Mouse (Mus musculus) thymus, adult 2 months (tissue): ENCODE results near the gene Aspn. TPM values are rescaled to one million over a fixed set of nuclear protein-coding genes. Genes with fewer than 3 reads are reported as not detected.

Source experiments
- DNase-seq: peaks from one replicate; pipeline ENCODE4 v3.0.0; 2021
- H3K27ac ChIP-seq: fragments of 200-500 bp; 2 replicates; pipeline ENCODE4 v1.5.1; 2012; ENCODE audit warnings: low read length, control low read depth; ENCODE audit not compliant: control insufficient read depth, insufficient read depth
- H3K27me3 ChIP-seq: fragments of 200-500 bp; 2 replicates; pipeline ENCODE4 v1.6.1; 2012; ENCODE audit warnings: mild to moderate bottlenecking, low read length, moderate library complexity, mixed read lengths; ENCODE audit not compliant: control insufficient read depth, insufficient read depth
- H3K36me3 ChIP-seq: fragments of 200-500 bp; 2 replicates; pipeline ENCODE4 v1.6.1; 2012; ENCODE audit warnings: mild to moderate bottlenecking, low read length, moderate library complexity; ENCODE audit not compliant: control insufficient read depth, insufficient read depth
- H3K4me1 ChIP-seq: fragments of 200-500 bp; replicated peaks from 2 replicates; pipeline ENCODE4 v1.6.1; 2012; ENCODE audit warnings: low read length; ENCODE audit not compliant: control insufficient read depth, insufficient read depth
- H3K4me3 ChIP-seq: fragments of 200-500 bp; 2 replicates; pipeline ENCODE4 v1.5.1; 2012; ENCODE audit warnings: mild to moderate bottlenecking, low read length, control low read depth, moderate library complexity; ENCODE audit not compliant: control insufficient read depth, insufficient read depth
- CTCF ChIP-seq: fragments of 200-500 bp; IDR thresholded peaks from 2 replicates; pipeline ENCODE4 v1.5.1; 2012; ENCODE audit warnings: mild to moderate bottlenecking, control low read depth, low read length, moderate library complexity, borderline replicate concordance; ENCODE audit not compliant: control insufficient read depth, poor library complexity, insufficient read depth; ENCODE audit errors: extremely low read depth
- POLR2A ChIP-seq: fragments of 200-500 bp; IDR thresholded peaks from 2 replicates; pipeline ENCODE4 v1.6.1; 2012; ENCODE audit warnings: mild to moderate bottlenecking, low read length, control low read depth, moderate library complexity; ENCODE audit not compliant: control insufficient read depth, poor library complexity, insufficient read depth; ENCODE audit errors: extremely low read depth
- WGBS: fragments of 180-500 bp; shearing (Covaris S2); methylation state at CpG from one replicate; pipeline ENCODE4 v1.1.7; 2018; 5-methylcytosine and 5-hydroxymethylcytosine counted together
- polyA plus RNA-seq: library from polyadenylated mRNA; depleted of rRNA; stranded (reverse); fragments of >200 nt; gene quantifications from 2 replicates; pipeline ENCODE4 v1.2.3, GENCODE M21; 2012; rRNA removed

Aspn gene
- polyA plus RNA-seq, result 0.13 and 0.24 TPM in 2 replicates

DNA sequence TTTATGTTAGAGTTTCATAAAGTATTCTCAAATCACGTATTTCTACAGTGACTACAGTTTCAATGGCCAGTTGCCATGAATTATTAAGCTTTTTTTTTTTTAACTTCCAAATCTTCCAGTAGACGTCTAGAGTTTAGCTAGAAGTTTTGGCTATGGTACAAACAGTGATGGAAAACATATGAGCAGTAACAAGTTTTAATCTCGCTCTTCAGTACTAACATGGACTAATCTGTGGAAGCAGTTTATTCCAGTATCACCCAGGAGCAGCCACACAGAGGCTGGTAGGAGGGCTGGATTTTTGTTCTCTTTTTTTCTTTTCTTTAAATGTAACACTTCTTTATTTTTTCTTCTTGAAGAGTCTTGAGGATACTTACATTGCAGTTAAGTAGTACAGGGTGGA, at the start of gene Aspn:
TSS of gene Aspn (plus strand) at position 165 of the 400 bp plus-strand sequence.
- no peaks in the 10 kb centered on the region for H3K36me3 ChIP-seq
- H3K4me3 ChIP-seq, result no peak within 1 kb of the TSS
- TF ChIP-seq CTCF (no peak), POLR2A (no peak)
- no peak within 1 kb of the TSS for H3K27ac ChIP-seq
- DNase-seq, result no peak
- no peaks in the 10 kb centered on the region for H3K27me3 ChIP-seq
- H3K4me1 ChIP-seq, result no peaks in the 10 kb centered on the region
- 95% methylated on average over 3 of the region's 3 CpGs for WGBS

DNA sequence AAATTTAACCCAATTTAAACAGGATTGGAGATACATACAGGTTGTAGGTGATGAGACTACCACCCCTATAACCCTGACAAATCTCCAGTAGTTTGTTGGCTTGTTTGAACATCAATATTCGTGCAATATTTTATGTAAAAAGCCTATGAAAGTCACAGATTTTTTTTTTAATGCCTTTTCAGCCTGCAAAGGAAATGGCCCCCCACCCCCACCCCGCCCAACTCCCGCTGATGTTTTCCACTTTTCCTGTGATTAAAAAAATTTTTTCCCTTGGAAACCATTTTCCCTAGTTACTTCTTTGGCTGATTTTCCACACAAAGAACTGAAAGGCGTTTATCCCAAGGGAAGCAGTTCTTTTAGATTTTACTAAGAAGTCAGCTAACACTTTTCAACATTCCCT, 39.7 kb upstream of the Aspn start, which contains the start of gene Ecm2:
TSS of gene Ecm2 (plus strand) at position 301 of the 400 bp plus-strand sequence.
- H3K4me1 ChIP-seq, result no peaks in the 10 kb centered on the region
- no peak for TF ChIP-seq POLR2A
- no peak for TF ChIP-seq CTCF
- no peak for DNase-seq
- no peak within 1 kb of the TSS for H3K4me3 ChIP-seq
- H3K36me3 ChIP-seq, result no peaks in the 10 kb centered on the region
- no peaks in the 10 kb centered on the region for H3K27me3 ChIP-seq
- no peak within 1 kb of the TSS for H3K27ac ChIP-seq
- 56% methylated on average over 4 of the region's 4 CpGs for WGBS

DNA sequence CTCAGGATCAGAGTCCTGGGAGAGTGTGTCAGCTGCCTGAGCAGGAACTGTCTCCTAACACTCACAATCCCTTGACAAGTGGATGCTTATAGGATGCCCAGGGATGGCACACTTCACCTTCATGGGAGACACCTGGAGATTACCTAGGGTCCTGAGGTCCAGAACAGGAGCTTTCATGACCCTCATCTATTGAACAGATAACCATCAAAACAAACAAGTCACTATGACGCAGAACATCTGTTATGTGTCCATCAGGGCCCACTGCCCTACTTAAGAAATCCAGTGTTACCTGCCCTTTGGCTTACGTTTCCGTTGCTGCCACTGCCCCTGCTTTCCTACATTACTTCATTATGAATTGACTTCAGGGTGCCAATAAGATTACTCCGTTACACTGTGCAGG, 38.5 kb upstream of the Aspn start:
- H3K4me1 ChIP-seq, result no peaks in the 10 kb centered on the region
- no peak overlapping the region for H3K4me3 ChIP-seq
- H3K27me3 ChIP-seq, result no peaks in the 10 kb centered on the region
- H3K27ac ChIP-seq, result no peak overlapping the region
- no peak for TF ChIP-seq POLR2A
- no peak for TF ChIP-seq CTCF
- no peaks in the 10 kb centered on the region for H3K36me3 ChIP-seq
- no peak for DNase-seq
- WGBS, result over 99% methylated on average over 4 of the region's 4 CpGs

DNA sequence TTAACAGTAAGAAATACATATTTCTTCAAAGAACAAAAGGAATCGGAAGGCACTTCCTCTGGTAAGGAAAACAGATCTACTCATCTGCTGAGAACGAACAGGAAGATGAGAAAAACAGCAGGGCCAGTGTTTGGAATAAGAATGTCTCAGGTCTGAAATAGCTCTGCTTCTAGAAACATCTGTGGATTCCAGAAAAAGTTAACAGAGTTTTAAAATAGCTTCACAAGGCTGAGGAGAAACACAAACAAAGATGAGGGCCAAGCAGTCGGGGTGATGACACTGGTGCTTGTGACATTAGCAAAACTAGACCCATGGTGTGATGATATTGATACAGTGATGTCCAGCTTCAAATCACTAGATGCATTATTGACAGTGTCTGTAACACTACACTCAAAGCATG, 37.1 kb upstream of the Aspn start:
- no peaks in the 10 kb centered on the region for H3K27me3 ChIP-seq
- H3K4me1 ChIP-seq, result no peaks in the 10 kb centered on the region
- WGBS, result 95% methylated on average over 3 of the region's 3 CpGs
- no peak for DNase-seq
- TF ChIP-seq CTCF, result no peak
- no peak for TF ChIP-seq POLR2A
- H3K36me3 ChIP-seq, result no peaks in the 10 kb centered on the region
- H3K27ac ChIP-seq, result no peak overlapping the region
- H3K4me3 ChIP-seq, result no peak overlapping the region

DNA sequence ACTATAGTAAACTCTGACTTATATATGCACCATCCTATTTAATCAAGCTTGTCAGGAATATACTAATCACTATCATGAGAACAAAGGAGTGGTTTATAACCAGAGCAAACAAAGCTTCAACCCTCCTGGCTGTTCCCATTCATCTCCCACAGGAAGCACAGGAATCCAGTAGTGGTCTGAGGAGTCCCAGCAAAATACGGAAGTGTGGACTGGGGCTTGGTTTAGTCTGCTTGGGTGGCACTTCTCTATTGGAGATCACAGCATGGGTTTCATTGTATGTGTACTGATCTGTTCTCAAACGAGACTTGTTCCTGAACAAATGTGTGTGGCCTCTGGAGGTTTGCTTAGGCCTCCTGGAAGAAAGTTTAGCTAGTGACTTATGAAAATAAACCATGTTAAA, 25.5 kb upstream of the Aspn start:
- Histone ChIP-seq H3K4me1 (no peaks in the 10 kb centered on the region), H3K27me3 (no peaks in the 10 kb centered on the region), H3K36me3 (no peaks in the 10 kb centered on the region), H3K27ac (no peak overlapping the region), H3K4me3 (no peak overlapping the region)
- DNase-seq, result no peak
- 81% methylated on average over 2 of the region's 2 CpGs for WGBS
- TF ChIP-seq POLR2A, result no peak
- TF ChIP-seq CTCF, result no peak

DNA sequence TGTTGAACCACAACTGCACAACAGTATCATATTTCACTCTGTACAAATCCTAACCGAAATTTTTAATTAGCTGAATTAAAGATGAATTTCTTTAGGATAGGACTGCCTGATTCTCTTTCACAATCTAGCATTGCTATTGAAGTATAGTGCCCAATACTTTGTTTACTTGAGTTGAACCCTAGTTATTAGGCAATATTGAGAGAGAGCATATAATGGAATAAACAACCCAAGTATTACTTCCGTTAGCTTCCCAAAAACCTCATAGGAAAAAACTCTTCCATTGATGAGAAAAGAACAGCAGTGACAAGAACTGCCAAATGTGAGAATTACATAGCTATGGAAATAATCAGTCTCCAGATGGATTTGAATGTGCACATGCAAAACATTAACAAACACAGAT, 18.0 kb upstream of the Aspn start:
- Histone ChIP-seq H3K4me3 (no peak overlapping the region), H3K27me3 (no peaks in the 10 kb centered on the region), H3K4me1 (no peaks in the 10 kb centered on the region), H3K36me3 (no peaks in the 10 kb centered on the region), H3K27ac (no peak overlapping the region)
- 92% methylated on average over 2 of the region's 2 CpGs for WGBS
- no peak for DNase-seq
- TF ChIP-seq POLR2A, result no peak
- TF ChIP-seq CTCF, result no peak

DNA sequence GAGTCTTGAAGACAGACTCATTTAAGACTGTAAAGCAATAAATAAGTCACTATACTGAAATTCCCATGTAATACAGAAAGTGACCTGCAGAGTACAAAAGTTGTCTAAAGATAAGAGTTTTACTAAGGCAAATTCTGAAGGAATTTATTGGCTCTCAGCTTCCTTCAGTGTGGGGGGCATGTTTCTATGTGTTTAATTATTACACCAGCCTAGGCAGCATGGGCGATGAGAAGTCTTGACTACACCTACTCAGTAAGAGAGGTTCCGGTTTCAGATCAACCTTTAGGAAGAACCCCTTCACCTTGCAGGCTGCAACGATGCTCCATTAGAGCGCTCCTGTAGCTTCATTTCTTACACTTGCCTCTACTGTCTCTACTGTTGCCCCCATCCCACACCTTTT, 13.6 kb upstream of the Aspn start:
- Histone ChIP-seq H3K27ac (no peak overlapping the region), H3K4me1 (no peaks in the 10 kb centered on the region), H3K27me3 (no peaks in the 10 kb centered on the region), H3K36me3 (no peaks in the 10 kb centered on the region), H3K4me3 (no peak overlapping the region)
- TF ChIP-seq CTCF (no peak), POLR2A (no peak)
- WGBS, result 98% methylated on average over 4 of the region's 4 CpGs
- no peak for DNase-seq
